Mouse (Mus musculus): Measurements from ENCODE around the gene Tlcd1. TPM values are rescaled to one million over a fixed set of nuclear protein-coding genes. Genes with fewer than 3 reads are reported as not detected.

The Tlcd1 gene
- polyA plus RNA-seq, 1 experiment = 78.2 TPM

DNA sequence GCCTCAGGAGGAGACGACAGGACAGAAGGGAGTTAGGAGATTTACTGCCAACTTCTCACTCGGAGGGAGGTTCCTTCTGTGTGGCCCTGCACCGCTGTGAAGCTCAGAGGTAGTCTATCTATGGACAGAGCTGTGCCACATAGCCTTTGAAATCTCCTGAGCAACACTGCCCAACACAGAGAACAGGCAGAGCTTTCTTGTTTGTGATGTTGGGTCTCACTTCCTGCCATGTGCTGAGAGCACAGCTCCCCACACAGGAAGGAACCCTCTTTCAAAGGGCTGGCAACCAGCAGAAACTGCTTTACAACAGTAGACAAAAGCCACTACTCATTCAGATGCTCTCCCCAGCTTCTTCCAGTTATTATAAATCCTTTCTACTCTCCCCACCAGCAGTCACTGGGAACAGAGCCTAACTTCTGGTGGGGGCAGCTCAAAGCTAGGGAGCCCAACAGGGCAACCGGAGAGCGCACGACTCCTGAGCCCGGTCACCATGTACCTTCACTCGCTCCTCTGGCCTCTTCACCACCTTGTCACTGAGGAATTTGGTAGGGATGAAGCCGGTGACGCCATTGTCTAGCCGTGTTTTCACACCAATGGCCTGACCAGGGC is 39.3 kb downstream of the Tlcd1 start:
- Histone ChIP-seq H3K36me3 (ENCODE audit: control insufficient read depth, insufficient read depth, low read length) (peaks cover 33% of the 10 kb centered on the region), H3K27me3 (replicated peaks; ENCODE audit: control insufficient read depth, insufficient read depth, low read length) (no peaks in the 10 kb centered on the region), H3K27ac (ENCODE audit: insufficient read depth, low read depth, low read length) (no peak overlapping the region), H3K4me1 (ENCODE audit: control insufficient read depth, insufficient read depth, low read length) (no peaks in the 10 kb centered on the region), H3K4me3 (ENCODE audit: insufficient read depth, low read depth, low read length) (no peak overlapping the region)
- no peak for TF ChIP-seq CTCF (conservative IDR thresholded peaks at IDR 0.05; ENCODE audit: insufficient read depth, insufficient read length, low read depth, low read length)
- TF ChIP-seq POLR2A (IDR thresholded peaks at IDR 0.05; ENCODE audit: low read depth, low read length) = no peak
- 79% methylated on average over 11 of the region's 11 CpGs for WGBS
- no peak for DNase-seq

- Histone ChIP-seq H3K27me3 (replicated peaks; ENCODE audit: control insufficient read depth, insufficient read depth, low read length) (no peaks in the 10 kb centered on the region), H3K4me1 (ENCODE audit: control insufficient read depth, insufficient read depth, low read length) (no peaks in the 10 kb centered on the region), H3K36me3 (ENCODE audit: control insufficient read depth, insufficient read depth, low read length) (peaks cover 19% of the 10 kb centered on the region), H3K27ac (ENCODE audit: insufficient read depth, low read depth, low read length) (no peak overlapping the region), H3K4me3 (ENCODE audit: insufficient read depth, low read depth, low read length) (no peak overlapping the region)
- WGBS = 91% methylated on average over 4 of the region's 4 CpGs
- TF ChIP-seq POLR2A (IDR thresholded peaks at IDR 0.05; ENCODE audit: low read depth, low read length) = no peak
- TF ChIP-seq CTCF (conservative IDR thresholded peaks at IDR 0.05; ENCODE audit: insufficient read depth, insufficient read length, low read depth, low read length) = no peak
- no peak for DNase-seq
Observed at GRCm38 (mm10) chr11:78223586-78223985, 47.1 kb downstream of the Tlcd1 start.

Other genes starting within 250 kb of the Tlcd1 start
- 0.12 and 0.27 TPM in 2 replicates for gene Sez6, start 245.9 kb upstream of the Tlcd1 start, polyA plus RNA-seq (2012; rRNA removed)
- 33.0 and 35.7 TPM in 2 replicates for gene Phf12, start 194.0 kb upstream of the Tlcd1 start, polyA plus RNA-seq (2012; rRNA removed)
- 7.1 and 9.3 TPM in 2 replicates for gene Dhrs13, start 144.4 kb upstream of the Tlcd1 start, polyA plus RNA-seq (2012; rRNA removed)
- 95.0 and 96.9 TPM in 2 replicates for gene Flot2, start 138.8 kb upstream of the Tlcd1 start, polyA plus RNA-seq (2012; rRNA removed)
- gene Eral1, start 96.3 kb upstream of the Tlcd1 start, polyA plus RNA-seq (2012; rRNA removed) = 39.1 and 41.6 TPM in 2 replicates
- 13.4 and 14.7 TPM in 2 replicates for gene Fam222b, start 82.1 kb upstream of the Tlcd1 start, polyA plus RNA-seq (2012; rRNA removed)
- gene Traf4, start 11.1 kb upstream of the Tlcd1 start, polyA plus RNA-seq (2012; rRNA removed) = 108 and 126 TPM in 2 replicates
- gene Nek8, start within 50 bp of the Tlcd1 start, polyA plus RNA-seq (2012; rRNA removed) = 18.3 and 24.6 TPM in 2 replicates
- 153 and 278 TPM in 2 replicates for gene Rpl23a, start 6.9 kb downstream of the Tlcd1 start, polyA plus RNA-seq (2012; rRNA removed)
- 78.1 and 92.4 TPM in 2 replicates for gene Rab34, start 11.7 kb downstream of the Tlcd1 start, polyA plus RNA-seq (2012; rRNA removed)
- 1.2 and 1.8 TPM in 2 replicates for gene Proca1, start 16.7 kb downstream of the Tlcd1 start, polyA plus RNA-seq (2012; rRNA removed)
- gene Sdf2, start 69.0 kb downstream of the Tlcd1 start, polyA plus RNA-seq (2012; rRNA removed) = 127 and 129 TPM in 2 replicates
- 17.8 and 20.7 TPM in 2 replicates for gene Supt6, start 69.3 kb downstream of the Tlcd1 start, polyA plus RNA-seq (2012; rRNA removed)
- gene 2610507B11Rik, start 85.0 kb downstream of the Tlcd1 start, polyA plus RNA-seq (2012; rRNA removed) = 103 and 122 TPM in 2 replicates
- gene BC030499, start 114.1 kb downstream of the Tlcd1 start, polyA plus RNA-seq (2012; rRNA removed) = 0.15 and 0.19 TPM in 2 replicates
- gene Spag5, start 124.8 kb downstream of the Tlcd1 start, polyA plus RNA-seq (2012; rRNA removed) = 13.2 and 15.0 TPM in 2 replicates
- gene Aldoc, start 146.3 kb downstream of the Tlcd1 start, polyA plus RNA-seq (2012; rRNA removed) = 36.2 and 43.5 TPM in 2 replicates
- gene Pigs, start 151.7 kb downstream of the Tlcd1 start, polyA plus RNA-seq (2012; rRNA removed) = 69.1 and 79.1 TPM in 2 replicates
- gene Unc119, start 166.8 kb downstream of the Tlcd1 start, polyA plus RNA-seq (2012; rRNA removed) = 20.3 and 20.8 TPM in 2 replicates
- gene Foxn1, start 209.8 kb downstream of the Tlcd1 start, polyA plus RNA-seq (2012; rRNA removed) = 0.03 and 0.05 TPM in 2 replicates
- 91.0 and 105 TPM in 2 replicates for gene Slc13a2, start 245.5 kb downstream of the Tlcd1 start, polyA plus RNA-seq (2012; rRNA removed)

Data from kidney, adult 2 months (tissue).